In the genomic region with DNA sequence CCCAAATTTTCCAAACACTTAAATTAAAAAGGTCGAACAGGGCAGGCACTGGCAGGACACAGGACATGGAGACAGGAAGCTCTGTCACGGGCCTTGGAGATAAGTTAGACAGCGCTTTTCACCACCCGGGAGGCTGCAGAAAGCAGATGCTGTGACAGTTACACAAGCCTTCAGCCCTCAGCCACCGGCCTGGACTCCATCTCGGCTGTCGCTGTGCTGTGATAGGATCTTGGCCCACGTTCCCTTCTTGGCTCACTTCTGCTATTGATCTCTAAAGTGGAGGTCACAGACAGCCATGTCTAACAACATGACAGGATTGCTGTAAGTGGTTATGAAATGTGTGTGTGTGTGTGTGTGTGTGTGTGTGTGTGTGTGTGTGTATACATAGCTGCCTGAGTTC, we compare ENCODE assay signal across 9 mouse cellular contexts.
A peak's percentile ranks its signal among the peaks of the same experiment; 100 is the strongest.
DNase-seq lines count a peak whose midpoint lies in the region; ATAC-seq lines count a peak whose summit lies in the region.
"Had no signal": no experiment of that assay in that cellular context is flagged by ENCODE, and none has a peak within 500 bp of the region (broad histone marks: within the 10 kb centered on the region; RNA-seq: fewer than 3 reads in every experiment).

No protein-coding gene starts in this region.

- no peaks in the 10 kb centered on the region for H3K36me3 ChIP-seq in kidney, embryonic 15.5 days
- H3K36me3 ChIP-seq in heart, embryonic 12.5 days, result no peaks in the 10 kb centered on the region
- no peaks in the 10 kb centered on the region for H3K36me3 ChIP-seq in stomach, embryonic 16.5 days (ENCODE audit: control insufficient read depth, insufficient read depth, low read length)

- 21% methylated on average over 8 of the region's 8 CpGs for WGBS in kidney, embryonic 15.5 days
- 1% methylated on average over 8 of the region's 8 CpGs for WGBS in heart, embryonic 12.5 days
- 21% methylated on average over 8 of the region's 8 CpGs for WGBS in stomach, embryonic 16.5 days

- no peak overlapping the region for H3K4me2 ChIP-seq in kidney, embryonic 15.5 days
- peak overlapping the region; percentile 11; the same call in 1 of the 2 replicates for H3K4me2 ChIP-seq in heart, embryonic 12.5 days
- no peak overlapping the region for H3K4me2 ChIP-seq in stomach, embryonic 16.5 days (ENCODE audit: low read depth, low read length)

- H3K4me3 ChIP-seq in kidney, embryonic 15.5 days (replicated peaks), result no peak overlapping the region
- no peak overlapping the region for H3K4me3 ChIP-seq in heart, embryonic 12.5 days
- H3K4me3 ChIP-seq in stomach, embryonic 16.5 days (replicated peaks; ENCODE audit: low read length), result no peak overlapping the region

- DNase-seq in kidney, adult 11 months, result peak; percentile 16
- DNase-seq in kidney, postnatal 36 days, result peak; percentile 44 to 52
- DNase-seq in left cerebral cortex, adult 8-10 months (ENCODE audit: low spot score in 2 of 2), result no peak
- no peak for DNase-seq in layer of hippocampus, adult 9-11 months
- no peak for DNase-seq in spleen, postnatal 36 days (ENCODE audit: low spot score in 2 of 2)

- peaks cover 11% of the 10 kb centered on the region for H3K4me1 ChIP-seq in kidney, embryonic 15.5 days
- H3K4me1 ChIP-seq in heart, embryonic 12.5 days (replicated peaks), result peaks cover 42% of the 10 kb centered on the region
- H3K4me1 ChIP-seq in stomach, embryonic 16.5 days (ENCODE audit: control insufficient read depth, insufficient read depth, low read length), result 0 out of 2 replicates have a peak, but pooled peaks cover 6% of the 10 kb centered on the region

- no peak overlapping the region for H3K27ac ChIP-seq in kidney, embryonic 15.5 days
- peak overlapping the region; percentile 54; the same call in 1 of the 2 replicates for H3K27ac ChIP-seq in heart, embryonic 12.5 days (ENCODE audit: poor library complexity, severe bottlenecking)
- H3K27ac ChIP-seq in stomach, embryonic 16.5 days (ENCODE audit: low read length), result no peak overlapping the region

- ATAC-seq in kidney, embryonic 15.5 days (replicated peaks; ENCODE audit: low FRiP score), result no peak
- ATAC-seq in heart, embryonic 12.5 days (ENCODE audit: insufficient number of reproducible peaks, low FRiP score), result peak; percentile 91
- peak; percentile 70; the same call in 1 of the 2 replicates for ATAC-seq in stomach, embryonic 16.5 days (ENCODE audit: insufficient read depth, low FRiP score)
- ATAC-seq: CD4-positive, CD25-positive, alpha-beta regulatory T cell, adult 4 months had no signal

- H3K9me3 ChIP-seq in kidney, embryonic 15.5 days (replicated peaks), result no peaks in the 10 kb centered on the region
- H3K9me3 ChIP-seq in heart, embryonic 12.5 days (replicated peaks), result peaks cover 6% of the 10 kb centered on the region
- H3K9me3 ChIP-seq in stomach, embryonic 16.5 days (replicated peaks; ENCODE audit: control insufficient read depth, low read length), result no peaks in the 10 kb centered on the region

- H3K9ac ChIP-seq in kidney, embryonic 15.5 days, result no peak overlapping the region
- no peak overlapping the region for H3K9ac ChIP-seq in heart, embryonic 12.5 days
- no peak overlapping the region for H3K9ac ChIP-seq in stomach, embryonic 16.5 days (ENCODE audit: low read length)

- H3K27me3 ChIP-seq in kidney, embryonic 15.5 days, result no peaks in the 10 kb centered on the region
- H3K27me3 ChIP-seq in heart, embryonic 12.5 days (replicated peaks), result peaks cover 44% of the 10 kb centered on the region
- H3K27me3 ChIP-seq in stomach, embryonic 16.5 days (ENCODE audit: control insufficient read depth, insufficient read depth, low read length), result no peaks in the 10 kb centered on the region; the same call in 1 of the 2 replicates

Comparison
In these comparisons a context has a peak if more than half of its experiments do, and no peak if none do; other contexts are left out.
1. DNase-seq: peak in kidney, adult 11 months (single experiment) and kidney, postnatal 36 days (2 of 2); none in left cerebral cortex, adult 8-10 months (0 of 2), layer of hippocampus, adult 9-11 months (single experiment) and spleen, postnatal 36 days (0 of 2).